20 mouse cellular contexts compared by ENCODE assay signal in genomic region chrX:20406909-20407308, GRCm38 (mm10).
"Had no signal": no experiment of that assay in that cellular context is flagged by ENCODE, and none has a peak within 500 bp of the region (broad histone marks: within the 10 kb centered on the region; RNA-seq: fewer than 3 reads in every experiment).

No protein-coding gene starts in this region.

- DNase-seq: lung, adult 2 months; lung, postnatal 14 days; lung, postnatal 36 days; retina, postnatal 1 day; right cerebral cortex, adult 18-20 months; right cerebral cortex, postnatal 25 days; right cerebral cortex, postnatal 4 days; spleen, adult 18-20 months; thymus, adult 2 months; thymus, postnatal 25 days; thymus, postnatal 4 days had no signal

- H3K9me3 ChIP-seq: lung, embryonic 15.5 days; megakaryocyte, embryonic 14.5 days; midbrain, embryonic 13.5 days; neural tube, embryonic 13.5 days; neural tube, embryonic 15.5 days had no signal

- H3K36me3 ChIP-seq: lung, embryonic 15.5 days; midbrain, embryonic 13.5 days; neural tube, embryonic 13.5 days; neural tube, embryonic 15.5 days had no signal

- H3K4me1 ChIP-seq: lung, embryonic 15.5 days; midbrain, embryonic 13.5 days; neural tube, embryonic 13.5 days; neural tube, embryonic 15.5 days had no signal

- H3K4me2 ChIP-seq: lung, embryonic 15.5 days; midbrain, embryonic 11.5 days; midbrain, embryonic 13.5 days; neural tube, embryonic 13.5 days; neural tube, embryonic 15.5 days had no signal

- H3K4me3 ChIP-seq: lung, embryonic 15.5 days; megakaryocyte, embryonic 14.5 days; midbrain, embryonic 13.5 days; myocyte; neural tube, embryonic 13.5 days; neural tube, embryonic 15.5 days had no signal

- H3K9ac ChIP-seq: lung, embryonic 15.5 days; midbrain, embryonic 13.5 days; neural tube, embryonic 13.5 days; neural tube, embryonic 15.5 days had no signal

- ATAC-seq: midbrain, embryonic 13.5 days; midbrain, embryonic 16.5 days had no signal

- H3K27me3 ChIP-seq: lung, embryonic 15.5 days; megakaryocyte, embryonic 14.5 days; midbrain, embryonic 13.5 days; neural tube, embryonic 13.5 days; neural tube, embryonic 15.5 days had no signal

- H3K27ac ChIP-seq: lung, embryonic 15.5 days; macrophage; midbrain, embryonic 13.5 days; neural tube, embryonic 13.5 days; neural tube, embryonic 15.5 days had no signal
